Mouse (Mus musculus): Measurements from ENCODE around the gene Tyk2. TPM values are rescaled to one million over a fixed set of nuclear protein-coding genes. Genes with fewer than 3 reads are reported as not detected.

The Tyk2 gene
- polyA plus RNA-seq, 1 experiment from 2014 or later, result 16.7 TPM

- no peaks in the 10 kb centered on the region for H3K9me3 ChIP-seq (replicated peaks; ENCODE audit: control insufficient read depth, low read length)
- 50% methylated on average over 3 of the region's 3 CpGs for WGBS
- peak; percentile 52; the same call in 1 of the 2 replicates for ATAC-seq (ENCODE audit: insufficient read depth, low FRiP score)
These were observed 6.2 kb upstream of the Tyk2 start for GRCm38 (mm10) chr9:21137229-21137628.

GRCm38 (mm10) chr9:21136401-21136800, 5.4 kb upstream of the Tyk2 start:
- Histone ChIP-seq H3K4me1 (ENCODE audit: control insufficient read depth, insufficient read depth, low read length) (no peaks in the 10 kb centered on the region), H3K27me3 (ENCODE audit: control insufficient read depth, insufficient read depth, low read length) (no peaks in the 10 kb centered on the region), H3K9me3 (replicated peaks; ENCODE audit: control insufficient read depth, low read length) (no peaks in the 10 kb centered on the region), H3K4me2 (ENCODE audit: low read depth, low read length) (no peak overlapping the region), H3K9ac (ENCODE audit: low read length) (no peak overlapping the region), H3K27ac (ENCODE audit: low read length) (no peak overlapping the region), H3K4me3 (replicated peaks; ENCODE audit: low read length) (no peak overlapping the region), H3K36me3 (ENCODE audit: control insufficient read depth, insufficient read depth, low read length) (peaks cover 17% of the 10 kb centered on the region)
- no peak for ATAC-seq (ENCODE audit: insufficient read depth, low FRiP score)
- WGBS, result 78% methylated on average over 6 of the region's 6 CpGs

More at GRCm38 (mm10) chr9:21137229-21137628, 6.2 kb upstream of the Tyk2 start:
- no peak overlapping the region for H3K27ac ChIP-seq (ENCODE audit: low read length)
- no peaks in the 10 kb centered on the region for H3K4me1 ChIP-seq (ENCODE audit: control insufficient read depth, insufficient read depth, low read length)
- H3K4me2 ChIP-seq (ENCODE audit: low read depth, low read length), result no peak overlapping the region
- H3K9ac ChIP-seq (ENCODE audit: low read length), result no peak overlapping the region
- peaks cover 21% of the 10 kb centered on the region for H3K36me3 ChIP-seq (ENCODE audit: control insufficient read depth, insufficient read depth, low read length)
- no peaks in the 10 kb centered on the region for H3K27me3 ChIP-seq (ENCODE audit: control insufficient read depth, insufficient read depth, low read length)
- H3K4me3 ChIP-seq (replicated peaks; ENCODE audit: low read length), result no peak overlapping the region

- H3K36me3 ChIP-seq (ENCODE audit: control insufficient read depth, insufficient read depth, low read length), result peaks cover 14% of the 10 kb centered on the region
- no peak overlapping the region for H3K4me3 ChIP-seq (replicated peaks; ENCODE audit: low read length)
- H3K27ac ChIP-seq (ENCODE audit: low read length), result no peak overlapping the region
- H3K27me3 ChIP-seq (ENCODE audit: control insufficient read depth, insufficient read depth, low read length), result no peaks in the 10 kb centered on the region
- no peak overlapping the region for H3K4me2 ChIP-seq (ENCODE audit: low read depth, low read length)
- H3K9me3 ChIP-seq (replicated peaks; ENCODE audit: control insufficient read depth, low read length), result no peaks in the 10 kb centered on the region
- H3K4me1 ChIP-seq (ENCODE audit: control insufficient read depth, insufficient read depth, low read length), result no peaks in the 10 kb centered on the region
- WGBS, result 59% methylated on average over 1 of the region's 1 CpGs
- ATAC-seq (ENCODE audit: insufficient read depth, low FRiP score), result no peak
- no peak overlapping the region for H3K9ac ChIP-seq (ENCODE audit: low read length)
These were observed 4.9 kb upstream of the Tyk2 start for GRCm38 (mm10) chr9:21135941-21136381.

- H3K36me3 ChIP-seq (ENCODE audit: control insufficient read depth, insufficient read depth, low read length), result peaks cover 9% of the 10 kb centered on the region
- no peaks in the 10 kb centered on the region for H3K27me3 ChIP-seq (ENCODE audit: control insufficient read depth, insufficient read depth, low read length)
- no peaks in the 10 kb centered on the region for H3K9me3 ChIP-seq (replicated peaks; ENCODE audit: control insufficient read depth, low read length)
- H3K4me1 ChIP-seq (ENCODE audit: control insufficient read depth, insufficient read depth, low read length), result peaks cover 2% of the 10 kb centered on the region
- H3K4me3 ChIP-seq (replicated peaks; ENCODE audit: low read length), result no peak overlapping the region
- H3K27ac ChIP-seq (ENCODE audit: low read length), result no peak overlapping the region
- H3K9ac ChIP-seq (ENCODE audit: low read length), result no peak overlapping the region
- 75% methylated on average over 4 of the region's 4 CpGs for WGBS
- ATAC-seq (ENCODE audit: insufficient read depth, low FRiP score), result no peak
- no peak overlapping the region for H3K4me2 ChIP-seq (ENCODE audit: low read depth, low read length)
These were observed 4.4 kb upstream of the Tyk2 start for GRCm38 (mm10) chr9:21135329-21135890.

GRCm38 (mm10) chr9:21134595-21135328, 3.7 kb upstream of the Tyk2 start:
- no peak overlapping the region for H3K27ac ChIP-seq (ENCODE audit: low read length)
- no peak for ATAC-seq (ENCODE audit: insufficient read depth, low FRiP score)

GRCm38 (mm10) chr9:21133064-21133707, 2.1 kb upstream of the Tyk2 start:
- WGBS, result 76% methylated on average over 9 of the region's 9 CpGs
- H3K36me3 ChIP-seq (ENCODE audit: control insufficient read depth, insufficient read depth, low read length), result no peaks in the 10 kb centered on the region
- no peak for ATAC-seq (ENCODE audit: insufficient read depth, low FRiP score)
- H3K9ac ChIP-seq (ENCODE audit: low read length), result no peak overlapping the region
- H3K27me3 ChIP-seq (ENCODE audit: control insufficient read depth, insufficient read depth, low read length), result no peaks in the 10 kb centered on the region
- H3K4me2 ChIP-seq (ENCODE audit: low read depth, low read length), result no peak overlapping the region
- no peak overlapping the region for H3K27ac ChIP-seq (ENCODE audit: low read length)
- H3K4me1 ChIP-seq (ENCODE audit: control insufficient read depth, insufficient read depth, low read length), result peaks cover 5% of the 10 kb centered on the region
- no peaks in the 10 kb centered on the region for H3K9me3 ChIP-seq (replicated peaks; ENCODE audit: control insufficient read depth, low read length)
- no peak overlapping the region for H3K4me3 ChIP-seq (replicated peaks; ENCODE audit: low read length)

More at GRCm38 (mm10) chr9:21134595-21135328, 3.7 kb upstream of the Tyk2 start:
- Histone ChIP-seq H3K4me3 (replicated peaks; ENCODE audit: low read length) (no peak overlapping the region), H3K9ac (ENCODE audit: low read length) (no peak overlapping the region), H3K4me1 (ENCODE audit: control insufficient read depth, insufficient read depth, low read length) (peaks cover 5% of the 10 kb centered on the region), H3K27me3 (ENCODE audit: control insufficient read depth, insufficient read depth, low read length) (no peaks in the 10 kb centered on the region), H3K9me3 (replicated peaks; ENCODE audit: control insufficient read depth, low read length) (no peaks in the 10 kb centered on the region), H3K4me2 (ENCODE audit: low read depth, low read length) (no peak overlapping the region), H3K36me3 (ENCODE audit: control insufficient read depth, insufficient read depth, low read length) (peaks cover 3% of the 10 kb centered on the region)
- 58% methylated on average over 9 of the region's 9 CpGs for WGBS

- ATAC-seq (ENCODE audit: insufficient read depth, low FRiP score), result no peak
- no peaks in the 10 kb centered on the region for H3K36me3 ChIP-seq (ENCODE audit: control insufficient read depth, insufficient read depth, low read length)
- peaks cover 5% of the 10 kb centered on the region for H3K4me1 ChIP-seq (ENCODE audit: control insufficient read depth, insufficient read depth, low read length)
- H3K9me3 ChIP-seq (replicated peaks; ENCODE audit: control insufficient read depth, low read length), result no peaks in the 10 kb centered on the region
- no peaks in the 10 kb centered on the region for H3K27me3 ChIP-seq (ENCODE audit: control insufficient read depth, insufficient read depth, low read length)
- H3K27ac ChIP-seq (ENCODE audit: low read length), result no peak overlapping the region
- no peak overlapping the region for H3K9ac ChIP-seq (ENCODE audit: low read length)
- no peak overlapping the region for H3K4me2 ChIP-seq (ENCODE audit: low read depth, low read length)
- 82% methylated on average over 12 of the region's 12 CpGs for WGBS
- no peak overlapping the region for H3K4me3 ChIP-seq (replicated peaks; ENCODE audit: low read length)
These were observed 1.2 kb upstream of the Tyk2 start for GRCm38 (mm10) chr9:21132102-21132775.

- Histone ChIP-seq H3K36me3 (ENCODE audit: control insufficient read depth, insufficient read depth, low read length) (peaks cover 10% of the 10 kb centered on the region; the same call in 1 of the 2 replicates), H3K4me2 (ENCODE audit: low read depth, low read length) (no peak overlapping the region), H3K9me3 (replicated peaks; ENCODE audit: control insufficient read depth, low read length) (no peaks in the 10 kb centered on the region), H3K27me3 (ENCODE audit: control insufficient read depth, insufficient read depth, low read length) (no peaks in the 10 kb centered on the region), H3K4me3 (replicated peaks; ENCODE audit: low read length) (no peak overlapping the region), H3K9ac (ENCODE audit: low read length) (no peak overlapping the region), H3K4me1 (ENCODE audit: control insufficient read depth, insufficient read depth, low read length) (peaks cover 5% of the 10 kb centered on the region), H3K27ac (ENCODE audit: low read length) (no peak overlapping the region)
- WGBS, result 62% methylated on average over 2 of the region's 2 CpGs
- no peak for ATAC-seq (ENCODE audit: insufficient read depth, low FRiP score)
These were observed 4.8 kb downstream of the Tyk2 start for GRCm38 (mm10) chr9:21126259-21126627.
